Mouse (Mus musculus): ENCODE measurements at regions not wholly inside any gene's neighbourhood (a gene's known extent, or its start where the extent isn't known, plus 50 kb on each side); places are given as distances from the start of the nearest gene placed in this dataset.

GRCm38 (mm10) chr14:76313424-76314190, 101.2 kb upstream of the Tsc22d1 start:
- H3K27ac ChIP-seq: no peak overlapping the region
- no peak for DNase-seq (ENCODE audit: extremely low spot score in 1 of 2, low spot score in 2 of 2)
- no peak overlapping the region for H3K4me3 ChIP-seq
- TF ChIP-seq CTCF (IDR thresholded peaks at IDR 0.05): no peak
- intact Hi-C loops (cut with DNase I): loop anchor here (5.0 kb wide), 1 partner anchor 99 kb away; the partner anchor contains the start of gene Tsc22d1

- intact Hi-C loops (cut with DNase I): no loop called here
- Histone ChIP-seq H3K27ac (no peak overlapping the region), H3K4me3 (no peak overlapping the region)
- DNase-seq (ENCODE audit: extremely low spot score in 1 of 2, low spot score in 2 of 2): peak in 1 of 2 experiments; percentile 12
- TF ChIP-seq CTCF (IDR thresholded peaks at IDR 0.05): no peak
Observed at GRCm38 (mm10) chr14:76318438-76318837, 96.3 kb upstream of the Tsc22d1 start.

GRCm38 (mm10) chr14:76324246-76324645, 90.5 kb upstream of the Tsc22d1 start:
- TF ChIP-seq CTCF (IDR thresholded peaks at IDR 0.05): no peak
- no peak for DNase-seq (ENCODE audit: extremely low spot score in 1 of 2, low spot score in 2 of 2)
- no peak overlapping the region for H3K4me3 ChIP-seq
- intact Hi-C loops (cut with DNase I): no loop called here
- H3K27ac ChIP-seq: no peak overlapping the region

GRCm38 (mm10) chr14:76329983-76330382, 84.8 kb upstream of the Tsc22d1 start:
- DNase-seq (ENCODE audit: extremely low spot score in 1 of 2, low spot score in 2 of 2): no peak
- Histone ChIP-seq H3K27ac (no peak overlapping the region), H3K4me3 (no peak overlapping the region)
- intact Hi-C loops (cut with DNase I): no loop called here
- no peak for TF ChIP-seq CTCF (IDR thresholded peaks at IDR 0.05)

GRCm38 (mm10) chr14:76331497-76332335, 83.0 kb upstream of the Tsc22d1 start:
- Histone ChIP-seq H3K4me3 (no peak overlapping the region), H3K27ac (no peak overlapping the region)
- intact Hi-C loops (cut with DNase I): no loop called here
- TF ChIP-seq CTCF (IDR thresholded peaks at IDR 0.05): no peak
- no peak for DNase-seq (ENCODE audit: extremely low spot score in 1 of 2, low spot score in 2 of 2)

GRCm38 (mm10) chr14:76332336-76332703, 82.4 kb upstream of the Tsc22d1 start:
- DNase-seq (ENCODE audit: extremely low spot score in 1 of 2, low spot score in 2 of 2): no peak
- H3K27ac ChIP-seq: no peak overlapping the region

GRCm38 (mm10) chr14:76340789-76341188, 74.0 kb upstream of the Tsc22d1 start:
- DNase-seq (ENCODE audit: extremely low spot score in 1 of 2, low spot score in 2 of 2): no peak
- intact Hi-C loops (cut with DNase I): no loop called here
- TF ChIP-seq CTCF (IDR thresholded peaks at IDR 0.05): no peak

More at GRCm38 (mm10) chr14:76332336-76332703, 82.4 kb upstream of the Tsc22d1 start:
- no peak overlapping the region for H3K4me3 ChIP-seq
- intact Hi-C loops (cut with DNase I): no loop called here
- TF ChIP-seq CTCF (IDR thresholded peaks at IDR 0.05): no peak

GRCm38 (mm10) chr14:76341226-76341625, 73.5 kb upstream of the Tsc22d1 start:
- TF ChIP-seq CTCF (IDR thresholded peaks at IDR 0.05): no peak
- intact Hi-C loops (cut with DNase I): no loop called here
- no peak overlapping the region for H3K27ac ChIP-seq
- H3K4me3 ChIP-seq: no peak overlapping the region
- no peak for DNase-seq (ENCODE audit: extremely low spot score in 1 of 2, low spot score in 2 of 2)

More at GRCm38 (mm10) chr14:76340789-76341188, 74.0 kb upstream of the Tsc22d1 start:
- Histone ChIP-seq H3K4me3 (no peak overlapping the region), H3K27ac (no peak overlapping the region)

GRCm38 (mm10) chr14:76351856-76352255, 62.9 kb upstream of the Tsc22d1 start:
- Histone ChIP-seq H3K27ac (no peak overlapping the region), H3K4me3 (no peak overlapping the region)
- no peak for DNase-seq (ENCODE audit: extremely low spot score in 1 of 2, low spot score in 2 of 2)
- no peak for TF ChIP-seq CTCF (IDR thresholded peaks at IDR 0.05)
- intact Hi-C loops (cut with DNase I): no loop called here

GRCm38 (mm10) chr14:76356161-76356560, 58.6 kb upstream of the Tsc22d1 start:
- Histone ChIP-seq H3K27ac (no peak overlapping the region), H3K4me3 (no peak overlapping the region)
- intact Hi-C loops (cut with DNase I): no loop called here
- DNase-seq (ENCODE audit: extremely low spot score in 1 of 2, low spot score in 2 of 2): no peak
- no peak for TF ChIP-seq CTCF (IDR thresholded peaks at IDR 0.05)

GRCm38 (mm10) chr14:76359837-76360410, 54.8 kb upstream of the Tsc22d1 start:
- intact Hi-C loops (cut with DNase I): no loop called here
- Histone ChIP-seq H3K27ac (no peak overlapping the region), H3K4me3 (no peak overlapping the region)
- no peak for DNase-seq (ENCODE audit: extremely low spot score in 1 of 2, low spot score in 2 of 2)
- TF ChIP-seq CTCF (IDR thresholded peaks at IDR 0.05): no peak

GRCm38 (mm10) chr14:76364034-76364433, 50.7 kb upstream of the Tsc22d1 start:
- no peak for TF ChIP-seq CTCF (IDR thresholded peaks at IDR 0.05)
- no peak for DNase-seq (ENCODE audit: extremely low spot score in 1 of 2, low spot score in 2 of 2)
- Histone ChIP-seq H3K27ac (no peak overlapping the region), H3K4me3 (no peak overlapping the region)
- intact Hi-C loops (cut with DNase I): no loop called here

All from left cerebral cortex, adult 2 months (tissue).